Mouse (Mus musculus): ENCODE results near the gene Csgalnact2. TPM values are rescaled to one million over a fixed set of nuclear protein-coding genes. Genes with fewer than 3 reads are reported as not detected.
A peak's percentile ranks its signal among the peaks of the same experiment; 100 is the strongest.

Gene Csgalnact2
- polyA plus RNA-seq, 1 experiment from 2014 or later: 6.3 TPM

GRCm38 (mm10) chr6:118179316-118180084 is 40.6 kb upstream of the Csgalnact2 start:
- no peaks in the 10 kb centered on the region for H3K27me3 ChIP-seq (ENCODE audit: insufficient read depth, low read length)
- no peak overlapping the region for H3K4me3 ChIP-seq (ENCODE audit: low read depth, low read length)
- H3K36me3 ChIP-seq (replicated peaks; ENCODE audit: insufficient read depth, low read length): no peaks in the 10 kb centered on the region
- peak; percentile 76 for DNase-seq
- no peaks in the 10 kb centered on the region for H3K9me3 ChIP-seq (ENCODE audit: low read length)
- no peak overlapping the region for H3K9ac ChIP-seq (replicated peaks)
- TF ChIP-seq EP300 (IDR thresholded peaks at IDR 0.05; ENCODE audit: low read depth) (no peak), CTCF (IDR thresholded peaks at IDR 0.05; ENCODE audit: low read depth) (peak; percentile 98)
- WGBS (ENCODE audit: insufficient replicate concordance): 47% methylated on average over 13 of the region's 13 CpGs
- peak; percentile 85 for ATAC-seq
- no peak overlapping the region for H3K27ac ChIP-seq (ENCODE audit: low read depth)
- peak overlapping the region; percentile 42; the same call in 1 of the 2 replicates for H3K4me2 ChIP-seq (ENCODE audit: low read depth, low read length)
- H3K4me1 ChIP-seq (ENCODE audit: insufficient read depth): no peaks in the 10 kb centered on the region

- Histone ChIP-seq H3K4me2 (ENCODE audit: low read depth, low read length) (no peak overlapping the region), H3K4me3 (ENCODE audit: low read depth, low read length) (no peak overlapping the region), H3K27ac (ENCODE audit: low read depth) (no peak overlapping the region), H3K9ac (replicated peaks) (no peak overlapping the region), H3K36me3 (replicated peaks; ENCODE audit: insufficient read depth, low read length) (no peaks in the 10 kb centered on the region), H3K27me3 (ENCODE audit: insufficient read depth, low read length) (no peaks in the 10 kb centered on the region), H3K4me1 (ENCODE audit: insufficient read depth) (no peaks in the 10 kb centered on the region), H3K9me3 (ENCODE audit: low read length) (no peaks in the 10 kb centered on the region)
- no peak for DNase-seq
- TF ChIP-seq EP300 (IDR thresholded peaks at IDR 0.05; ENCODE audit: low read depth) (no peak), CTCF (IDR thresholded peaks at IDR 0.05; ENCODE audit: low read depth) (no peak)
- WGBS (ENCODE audit: insufficient replicate concordance): 67% methylated on average over 5 of the region's 5 CpGs
- ATAC-seq: no peak
These were observed 35.0 kb upstream of the Csgalnact2 start for GRCm38 (mm10) chr6:118173975-118174328.

GRCm38 (mm10) chr6:118173251-118173974 is 34.5 kb upstream of the Csgalnact2 start:
- Histone ChIP-seq H3K4me1 (ENCODE audit: insufficient read depth) (no peaks in the 10 kb centered on the region), H3K27ac (ENCODE audit: low read depth) (no peak overlapping the region), H3K27me3 (ENCODE audit: insufficient read depth, low read length) (no peaks in the 10 kb centered on the region), H3K9me3 (ENCODE audit: low read length) (no peaks in the 10 kb centered on the region), H3K9ac (replicated peaks) (no peak overlapping the region), H3K36me3 (replicated peaks; ENCODE audit: insufficient read depth, low read length) (no peaks in the 10 kb centered on the region), H3K4me2 (ENCODE audit: low read depth, low read length) (no peak overlapping the region), H3K4me3 (ENCODE audit: low read depth, low read length) (no peak overlapping the region)
- TF ChIP-seq EP300 (IDR thresholded peaks at IDR 0.05; ENCODE audit: low read depth): no peak
- TF ChIP-seq CTCF (IDR thresholded peaks at IDR 0.05; ENCODE audit: low read depth): no peak
- DNase-seq: no peak
- WGBS (ENCODE audit: insufficient replicate concordance): 84% methylated on average over 18 of the region's 18 CpGs
- ATAC-seq: no peak

GRCm38 (mm10) chr6:118171386-118171785 is 32.4 kb upstream of the Csgalnact2 start:
- Histone ChIP-seq H3K4me1 (ENCODE audit: insufficient read depth) (no peaks in the 10 kb centered on the region), H3K4me3 (ENCODE audit: low read depth, low read length) (no peak overlapping the region), H3K27me3 (ENCODE audit: insufficient read depth, low read length) (0 out of 2 replicates have a peak, but pooled peaks cover 3% of the 10 kb centered on the region), H3K9me3 (ENCODE audit: low read length) (no peaks in the 10 kb centered on the region), H3K4me2 (ENCODE audit: low read depth, low read length) (no peak overlapping the region), H3K27ac (ENCODE audit: low read depth) (no peak overlapping the region), H3K36me3 (replicated peaks; ENCODE audit: insufficient read depth, low read length) (no peaks in the 10 kb centered on the region), H3K9ac (replicated peaks) (no peak overlapping the region)
- DNase-seq (no peak), ATAC-seq (no peak)
- 74% methylated on average over 7 of the region's 7 CpGs for WGBS (ENCODE audit: insufficient replicate concordance)
- TF ChIP-seq EP300 (IDR thresholded peaks at IDR 0.05; ENCODE audit: low read depth) (no peak), CTCF (IDR thresholded peaks at IDR 0.05; ENCODE audit: low read depth) (no peak)

DNA sequence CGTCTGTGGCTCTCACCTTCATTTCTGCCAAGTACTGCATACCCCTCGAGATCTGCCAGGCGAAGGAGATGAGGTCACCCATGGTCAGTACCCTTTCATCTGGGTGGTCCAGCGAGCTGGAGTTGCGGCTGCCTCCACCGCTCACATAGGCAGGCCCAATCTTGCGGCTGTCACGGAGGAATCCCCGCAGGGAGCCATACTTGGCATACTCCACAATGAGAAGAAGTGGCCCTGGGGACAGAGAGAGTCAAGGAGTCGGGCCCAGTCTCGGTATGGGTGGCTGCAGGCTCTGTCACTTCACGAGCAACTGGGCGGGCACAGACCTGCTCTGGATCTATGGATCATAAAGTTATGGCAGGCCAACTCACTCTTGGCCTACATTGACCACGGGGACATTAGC is 29.2 kb upstream of the Csgalnact2 start:
- Histone ChIP-seq H3K4me2 (ENCODE audit: low read depth, low read length) (no peak overlapping the region), H3K27ac (ENCODE audit: low read depth) (no peak overlapping the region), H3K27me3 (ENCODE audit: insufficient read depth, low read length) (0 out of 2 replicates have a peak, but pooled peaks cover 3% of the 10 kb centered on the region), H3K4me1 (ENCODE audit: insufficient read depth) (no peaks in the 10 kb centered on the region), H3K9ac (replicated peaks) (no peak overlapping the region), H3K4me3 (ENCODE audit: low read depth, low read length) (no peak overlapping the region), H3K36me3 (replicated peaks; ENCODE audit: insufficient read depth, low read length) (no peaks in the 10 kb centered on the region), H3K9me3 (ENCODE audit: low read length) (no peaks in the 10 kb centered on the region)
- ATAC-seq (no peak), DNase-seq (no peak)
- WGBS (ENCODE audit: insufficient replicate concordance): 81% methylated on average over 14 of the region's 14 CpGs
- no peak for TF ChIP-seq EP300 (IDR thresholded peaks at IDR 0.05; ENCODE audit: low read depth)
- no peak for TF ChIP-seq CTCF (IDR thresholded peaks at IDR 0.05; ENCODE audit: low read depth)

DNA sequence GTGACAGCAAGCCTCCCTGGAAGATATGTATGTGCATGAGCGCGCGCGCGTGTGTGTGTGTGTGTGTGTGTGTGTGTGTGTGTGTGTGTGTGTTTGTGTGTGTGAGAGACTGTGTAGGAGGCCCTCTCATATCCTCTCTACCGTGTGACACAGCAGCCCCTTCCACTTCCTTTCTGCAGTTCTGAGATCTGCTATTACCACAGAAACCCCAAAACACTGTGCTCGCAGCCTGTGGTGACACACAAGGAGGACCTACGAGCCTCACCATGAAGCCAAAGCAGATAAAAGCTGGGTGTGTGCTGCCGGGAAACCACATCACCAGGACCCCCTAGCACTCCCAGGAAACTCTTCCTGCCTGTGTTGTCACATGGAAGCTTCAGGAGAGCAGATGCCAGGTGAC is 28.1 kb upstream of the Csgalnact2 start:
- H3K9ac ChIP-seq (replicated peaks): no peak overlapping the region
- no peaks in the 10 kb centered on the region for H3K36me3 ChIP-seq (replicated peaks; ENCODE audit: insufficient read depth, low read length)
- ATAC-seq (peak; percentile 41), DNase-seq (no peak)
- no peaks in the 10 kb centered on the region for H3K4me1 ChIP-seq (ENCODE audit: insufficient read depth)
- H3K27me3 ChIP-seq (ENCODE audit: insufficient read depth, low read length): 0 out of 2 replicates have a peak, but pooled peaks cover 3% of the 10 kb centered on the region
- no peaks in the 10 kb centered on the region for H3K9me3 ChIP-seq (ENCODE audit: low read length)
- no peak overlapping the region for H3K27ac ChIP-seq (ENCODE audit: low read depth)
- no peak for TF ChIP-seq CTCF (IDR thresholded peaks at IDR 0.05; ENCODE audit: low read depth)
- WGBS (ENCODE audit: insufficient replicate concordance): 21% methylated on average over 9 of the region's 9 CpGs
- H3K4me2 ChIP-seq (ENCODE audit: low read depth, low read length): no peak overlapping the region
- H3K4me3 ChIP-seq (ENCODE audit: low read depth, low read length): no peak overlapping the region
